Comparison of ENCODE assay signal across 8 mouse cellular contexts in the genomic region with DNA sequence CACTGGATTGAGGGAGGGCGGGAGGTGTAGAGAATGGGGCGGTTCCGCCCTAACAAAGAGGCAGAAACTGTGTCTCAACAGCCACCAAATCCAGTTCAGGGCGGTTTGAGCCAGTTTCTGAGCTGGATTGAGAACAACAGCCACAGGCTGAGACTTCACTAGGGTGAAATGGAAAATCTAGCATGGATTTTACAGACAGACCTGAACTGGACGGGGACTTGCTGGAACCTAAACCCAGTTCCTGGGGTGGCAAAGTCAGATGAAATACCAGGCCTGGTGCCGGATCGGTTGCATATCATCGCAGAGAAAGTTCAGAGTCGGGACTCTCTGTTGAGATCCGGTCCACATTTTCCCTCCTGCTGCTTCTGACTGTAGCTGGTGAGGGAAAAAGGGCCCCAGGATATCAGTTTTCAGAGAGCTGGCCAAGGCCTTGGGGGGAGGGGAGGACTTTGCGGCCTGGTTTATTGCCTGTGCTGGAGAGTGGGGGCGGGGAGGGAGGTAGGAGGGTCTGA. TPM values are rescaled to one million over a fixed set of nuclear protein-coding genes. Genes with fewer than 3 reads are reported as not detected.
DNase-seq lines count a peak whose midpoint lies in the region; ATAC-seq and TF ChIP-seq lines count a peak whose summit lies in the region.

No protein-coding gene starts in this region.

- H3K4me3 ChIP-seq in lung, embryonic 14.5 days (ENCODE audit: low read depth, low read length): no peak overlapping the region
- H3K4me3 ChIP-seq in olfactory bulb, adult 2 months (ENCODE audit: insufficient read depth, low read depth, low read length): no peak overlapping the region

- TF ChIP-seq CTCF in lung, embryonic 14.5 days (IDR thresholded peaks at IDR 0.05; ENCODE audit: low read depth): no peak
- TF ChIP-seq CTCF in olfactory bulb, adult 2 months (IDR thresholded peaks at IDR 0.05; ENCODE audit: insufficient read depth, low read depth, low read length): no peak

- peaks cover 35% of the 10 kb centered on the region for H3K4me1 ChIP-seq in lung, embryonic 14.5 days (ENCODE audit: insufficient read depth)
- peaks cover 34% of the 10 kb centered on the region for H3K4me1 ChIP-seq in olfactory bulb, adult 2 months (ENCODE audit: control insufficient read depth, insufficient read depth, low read length)

- H3K27ac ChIP-seq in lung, embryonic 14.5 days (ENCODE audit: low read depth): peak overlapping the region; percentile 96
- H3K27ac ChIP-seq in olfactory bulb, adult 2 months (ENCODE audit: insufficient read depth, low read depth, low read length): peak overlapping the region; percentile 91

- H3K36me3 ChIP-seq in lung, embryonic 14.5 days (ENCODE audit: insufficient read depth): no peaks in the 10 kb centered on the region

- ATAC-seq in lung, embryonic 14.5 days (ENCODE audit: insufficient read depth): peak; percentile 91

- H3K9ac ChIP-seq in lung, embryonic 14.5 days: no peak overlapping the region

- H3K27me3 ChIP-seq in lung, embryonic 14.5 days (ENCODE audit: insufficient read depth, low read length): no peaks in the 10 kb centered on the region

- TF ChIP-seq POLR2A in olfactory bulb, adult 2 months (IDR thresholded peaks at IDR 0.05; ENCODE audit: insufficient read depth, low read depth, low read length): no peak

- DNase-seq in MN1 (ENCODE audit: low spot score): peak; percentile 98
- peak; percentile 90 for DNase-seq in cerebellum, adult 9-10 months
- peak; percentile 99 for DNase-seq in forelimb bud, embryonic 11.5 days (ENCODE audit: low read depth, low spot score)
- peak; percentile 96 for DNase-seq in heart, postnatal 4 days
- peak; percentile 83 to 90 for DNase-seq in layer of hippocampus, adult 8-10 months (ENCODE audit: low spot score in 2 of 2)
- peak; percentile 100 for DNase-seq in lung, embryonic 14.5 days
- peak; percentile 80 to 91 for DNase-seq in thymus, adult 18-20 months

- peak overlapping the region; percentile 8; the same call in 1 of the 2 replicates for H3K4me2 ChIP-seq in lung, embryonic 14.5 days

- WGBS in lung, embryonic 14.5 days: 5% methylated on average over 12 of the region's 12 CpGs
- WGBS in olfactory bulb, adult 2 months: 7% methylated on average over 12 of the region's 12 CpGs

- H3K9me3 ChIP-seq in lung, embryonic 14.5 days (ENCODE audit: low read depth, low read length): 0 out of 2 replicates have a peak, but pooled peaks cover 4% of the 10 kb centered on the region

RNA-seq across cellular contexts. Expression of a gene that starts 37.5 kb away (rescaled TPM):
- 100 to 1,000 TPM; 107 to 108 TPM for total RNA-seq in heart, postnatal 4 days (2021)
- 100 to 1,000 TPM in 1 of 4 experiments, 10 to 100 TPM in 3; 90.9 to 100 (median 97.0) TPM for total RNA-seq in layer of hippocampus, adult 8-10 months (2022)
- 48.3 and 56.1 TPM in 2 replicates for polyA plus RNA-seq in lung, embryonic 14.5 days (2014; fragmentation: Nextera tagmentation; extraction: Ambion mirVana)
- 143 TPM in 1 of 2 replicates, not detected in the other for polyA plus RNA-seq in olfactory bulb, adult 2 months (2012; ENCODE audit: insufficient read depth, insufficient read length, low replicate concordance, missing spikeins)

RNA-seq across cellular contexts. Expression of a gene that starts 53.1 kb away (rescaled TPM):
- total RNA-seq in heart, postnatal 4 days (2021): not detected
- not detected for total RNA-seq in layer of hippocampus, adult 8-10 months (2022)
- polyA plus RNA-seq in lung, embryonic 14.5 days (2014; fragmentation: Nextera tagmentation; extraction: Ambion mirVana): not detected in 2 replicates
- not detected in 2 replicates for polyA plus RNA-seq in olfactory bulb, adult 2 months (2012; ENCODE audit: insufficient read depth, insufficient read length, low replicate concordance, missing spikeins)
